Mouse (Mus musculus) embryonic facial prominence, embryonic 10.5 days (tissue): ENCODE data around the gene Gsx1. TPM values are rescaled to one million over a fixed set of nuclear protein-coding genes. Genes with fewer than 3 reads are reported as not detected.
A peak's percentile ranks its signal among the peaks of the same experiment; 100 is the strongest.

Source experiments
- DNase-seq: peaks from one replicate; pipeline ENCODE4 v3.0.0-alpha.2; 2017; ENCODE audit warnings: low spot score
- H3K27ac ChIP-seq: fragments of 300-500 bp; sonication (generic); replicated peaks from 2 replicates; pipeline ENCODE4 v1.5.1; 2016; ENCODE audit warnings: mild to moderate bottlenecking
- H3K27me3 ChIP-seq: fragments of 300-500 bp; sonication (generic); replicated peaks from 2 replicates; pipeline ENCODE4 v1.6.1; 2016; ENCODE audit warnings: low read depth, mild to moderate bottlenecking; ENCODE audit not compliant: poor library complexity, severe bottlenecking
- H3K36me3 ChIP-seq: fragments of 300-500 bp; sonication (generic); replicated peaks from 2 replicates; pipeline ENCODE4 v1.6.1; 2016; ENCODE audit warnings: mild to moderate bottlenecking, moderate library complexity
- H3K4me1 ChIP-seq: fragments of 300-500 bp; sonication (generic); 2 replicates; pipeline ENCODE4 v1.6.1; 2016
- H3K4me3 ChIP-seq: fragments of 300-500 bp; sonication (generic); 2 replicates; pipeline ENCODE4 v1.5.1; 2016; ENCODE audit warnings: mild to moderate bottlenecking, moderate library complexity
- H3K9me3 ChIP-seq: fragments of 300-500 bp; sonication (generic); 2 replicates; pipeline ENCODE4 v1.6.1; 2016; ENCODE audit warnings: mild to moderate bottlenecking
- WGBS: fragments of 180-500 bp; shearing (Covaris S2); methylation state at CpG from one replicate; pipeline ENCODE4 v1.1.7; 2016; 5-methylcytosine and 5-hydroxymethylcytosine counted together
- polyA plus RNA-seq: library from polyadenylated mRNA; unstranded; fragments of >200 nt; fragmentation: Nextera tagmentation; extraction: Ambion mirVana; gene quantifications from 2 replicates; pipeline ENCODE4 v1.2.1, GENCODE M21; 2016

The Gsx1 gene
- 0.80 and 2.0 TPM in 2 replicates for polyA plus RNA-seq

DNA sequence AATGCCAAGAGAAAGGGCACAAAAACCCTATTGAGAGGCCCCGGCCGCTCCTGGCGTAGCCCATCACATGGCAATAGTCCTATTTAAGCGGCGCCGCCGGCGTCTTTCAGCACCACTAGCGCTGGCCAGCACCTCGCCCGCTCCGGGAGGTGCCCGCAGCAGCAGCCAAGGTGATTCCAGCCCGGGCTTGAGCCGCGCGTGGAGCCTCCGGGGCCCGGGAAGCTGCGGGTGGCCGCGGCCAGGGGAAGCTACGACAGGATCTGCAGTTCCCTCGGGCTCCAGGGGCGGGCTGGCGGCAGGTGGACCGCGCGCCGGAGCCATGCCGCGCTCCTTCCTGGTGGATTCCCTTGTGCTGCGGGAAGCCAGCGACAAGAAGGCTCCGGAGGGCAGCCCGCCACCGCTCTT is at the start of gene Gsx1:
Gene Gsx1, plus strand, starts transcription at position 126 of the 405 bp plus-strand sequence.
- Histone ChIP-seq H3K4me3 (peak within 1 kb of the TSS; percentile 48), H3K27me3 (peaks cover 100% of the 10 kb centered on the region), H3K36me3 (no peaks in the 10 kb centered on the region), H3K9me3 (peaks cover 1% of the 10 kb centered on the region; the same call in 1 of the 2 replicates), H3K27ac (no peak within 1 kb of the TSS), H3K4me1 (peaks cover 27% of the 10 kb centered on the region)
- peak; percentile 86 for DNase-seq
- WGBS, result under 1% methylated on average over 37 of the region's 37 CpGs

DNA sequence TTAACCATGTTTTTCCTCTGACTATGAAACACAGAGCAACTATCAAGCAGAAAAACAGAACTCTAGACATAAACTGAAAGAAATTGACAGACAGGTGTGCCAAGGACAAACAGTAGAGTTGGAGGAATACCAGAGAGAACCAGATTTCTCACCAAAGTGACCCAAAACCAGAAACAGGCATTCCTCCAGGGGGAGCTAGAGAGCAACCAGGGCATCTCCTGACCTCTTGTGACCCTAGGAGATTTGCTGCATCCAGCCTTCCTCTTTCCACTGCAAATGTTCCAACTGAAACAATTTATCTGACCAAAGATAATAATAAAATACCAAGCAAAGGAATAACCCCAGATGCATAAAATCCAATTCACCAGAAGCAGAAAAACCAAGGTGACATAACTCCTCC is 41.2 kb upstream of the Gsx1 start:
- no peak for DNase-seq
- Histone ChIP-seq H3K27ac (no peak overlapping the region), H3K9me3 (peaks cover 2% of the 10 kb centered on the region; the same call in 1 of the 2 replicates), H3K27me3 (peaks cover 24% of the 10 kb centered on the region), H3K4me3 (no peak overlapping the region), H3K4me1 (no peaks in the 10 kb centered on the region), H3K36me3 (no peaks in the 10 kb centered on the region)

DNA sequence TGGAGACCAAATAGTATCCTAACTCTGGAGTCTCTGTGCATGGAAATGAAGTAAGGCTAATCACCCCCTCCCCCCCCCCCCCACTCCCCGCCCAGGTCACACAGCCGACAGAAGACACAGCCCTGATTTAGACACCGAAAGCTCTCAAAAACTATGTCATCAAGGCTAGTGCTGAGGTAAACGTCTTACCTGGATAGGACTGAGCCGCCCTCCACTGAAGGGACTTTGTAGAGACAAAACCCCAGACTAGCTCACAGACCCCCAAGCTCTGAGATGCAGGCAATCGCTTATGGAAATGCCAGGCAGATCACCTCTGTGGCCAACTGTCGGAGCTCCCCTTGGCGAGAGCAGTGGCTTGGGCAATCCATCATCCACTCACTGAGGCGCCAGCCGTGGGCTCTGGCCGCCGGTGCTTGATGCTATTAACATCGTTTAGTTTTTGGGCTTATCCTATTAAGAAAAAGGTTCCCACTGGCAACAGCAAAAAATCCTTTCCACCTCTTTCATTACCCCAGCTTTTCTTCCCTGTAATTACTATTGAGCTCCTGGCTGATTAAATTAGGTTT is 33.6 kb upstream of the Gsx1 start:
- Histone ChIP-seq H3K36me3 (no peaks in the 10 kb centered on the region), H3K27ac (peak overlapping the region; percentile 14; the same call in 1 of the 2 replicates), H3K27me3 (peaks cover 90% of the 10 kb centered on the region), H3K4me3 (peak overlapping the region; percentile 25; the same call in 1 of the 2 replicates), H3K4me1 (peaks cover 24% of the 10 kb centered on the region), H3K9me3 (no peaks in the 10 kb centered on the region)
- 9% methylated on average over 13 of the region's 13 CpGs for WGBS
- peak; percentile 23 for DNase-seq

DNA sequence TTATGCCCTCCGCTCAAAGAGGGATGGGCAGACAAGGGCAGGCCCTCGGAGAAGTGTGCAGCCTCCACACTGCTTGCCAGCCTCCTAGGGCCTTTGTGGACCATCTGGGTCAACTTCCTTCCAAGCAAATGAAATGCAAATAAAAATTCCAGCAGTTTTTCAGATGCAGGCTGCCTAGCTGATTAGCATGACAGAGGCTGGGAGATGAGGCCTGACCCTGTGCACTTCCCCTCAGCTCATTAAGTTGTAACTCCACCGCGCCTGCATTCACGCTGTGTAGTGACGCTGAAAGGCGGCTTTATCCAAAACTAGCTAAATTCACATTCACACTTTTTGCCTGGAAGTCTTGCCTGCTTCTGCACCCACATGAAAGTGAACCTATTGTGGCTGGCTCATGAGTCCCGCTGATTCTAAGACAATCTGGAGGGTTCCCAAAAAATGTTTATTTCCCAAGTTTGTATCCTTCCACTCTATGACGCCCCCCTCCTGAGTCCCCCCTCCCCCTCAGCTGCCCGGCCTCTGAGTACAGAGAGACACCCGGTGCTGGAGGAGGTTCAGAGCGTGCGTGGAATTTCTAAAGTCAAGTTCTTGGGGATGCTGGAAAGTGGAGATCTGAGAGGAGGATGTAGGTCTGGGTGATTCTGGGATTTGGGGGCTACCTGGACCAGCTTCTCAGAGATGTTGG is 32.9 kb upstream of the Gsx1 start:
- Histone ChIP-seq H3K36me3 (no peaks in the 10 kb centered on the region), H3K9me3 (no peaks in the 10 kb centered on the region), H3K4me3 (peak overlapping the region; percentile 25; the same call in 1 of the 2 replicates), H3K27me3 (peaks cover 91% of the 10 kb centered on the region), H3K27ac (peak overlapping the region; percentile 14; the same call in 1 of the 2 replicates), H3K4me1 (peaks cover 24% of the 10 kb centered on the region)
- DNase-seq, result peak; percentile 39
- 4% methylated on average over 13 of the region's 13 CpGs for WGBS

DNA sequence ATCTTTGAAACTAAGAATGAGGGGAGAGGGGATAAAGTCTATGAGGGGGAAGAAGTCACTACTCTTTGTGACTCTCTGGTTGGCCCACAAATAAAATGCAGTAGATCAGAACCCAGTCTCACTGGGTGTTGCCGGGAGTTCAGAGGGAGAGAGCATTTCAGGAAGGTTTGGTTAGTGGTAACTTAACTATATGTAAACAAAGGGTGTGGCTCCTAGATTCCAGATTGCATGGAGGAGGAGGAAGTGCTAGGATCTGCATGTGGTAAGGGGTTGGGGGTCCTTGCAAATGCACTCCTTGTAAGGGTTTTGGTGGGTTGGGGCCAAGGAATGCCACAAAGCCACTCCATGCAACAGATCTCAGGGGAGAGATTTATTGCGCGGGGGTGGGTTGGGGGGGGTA is 32.1 kb upstream of the Gsx1 start:
- Histone ChIP-seq H3K9me3 (no peaks in the 10 kb centered on the region), H3K4me1 (peaks cover 24% of the 10 kb centered on the region), H3K36me3 (no peaks in the 10 kb centered on the region), H3K27me3 (peaks cover 91% of the 10 kb centered on the region), H3K4me3 (no peak overlapping the region), H3K27ac (no peak overlapping the region)
- 40% methylated on average over 3 of the region's 3 CpGs for WGBS
- no peak for DNase-seq

DNA sequence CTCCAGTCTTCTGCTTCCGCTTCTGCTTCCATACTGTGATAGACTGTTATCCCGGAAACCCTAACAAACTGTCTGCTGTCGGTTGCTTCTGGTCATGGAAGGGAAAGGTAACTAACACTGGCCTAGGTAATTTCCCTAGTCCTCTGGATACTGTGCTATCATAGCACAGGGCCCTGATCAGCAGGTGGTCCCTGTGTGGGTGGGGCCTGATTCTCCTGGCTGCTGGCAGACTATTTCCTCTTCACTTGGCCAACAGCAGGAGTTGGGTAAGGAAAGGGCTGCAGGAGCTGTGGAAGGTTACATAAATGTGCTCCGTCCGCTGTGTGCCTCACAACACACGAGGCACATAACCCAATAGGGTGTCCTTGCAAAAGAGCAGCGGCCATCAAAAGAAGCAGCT is 31.1 kb upstream of the Gsx1 start:
- no peak overlapping the region for H3K27ac ChIP-seq
- H3K4me1 ChIP-seq, result peaks cover 24% of the 10 kb centered on the region
- no peak for DNase-seq
- H3K36me3 ChIP-seq, result no peaks in the 10 kb centered on the region
- no peaks in the 10 kb centered on the region for H3K9me3 ChIP-seq
- no peak overlapping the region for H3K4me3 ChIP-seq
- WGBS, result 77% methylated on average over 7 of the region's 7 CpGs
- peaks cover 80% of the 10 kb centered on the region for H3K27me3 ChIP-seq

DNA sequence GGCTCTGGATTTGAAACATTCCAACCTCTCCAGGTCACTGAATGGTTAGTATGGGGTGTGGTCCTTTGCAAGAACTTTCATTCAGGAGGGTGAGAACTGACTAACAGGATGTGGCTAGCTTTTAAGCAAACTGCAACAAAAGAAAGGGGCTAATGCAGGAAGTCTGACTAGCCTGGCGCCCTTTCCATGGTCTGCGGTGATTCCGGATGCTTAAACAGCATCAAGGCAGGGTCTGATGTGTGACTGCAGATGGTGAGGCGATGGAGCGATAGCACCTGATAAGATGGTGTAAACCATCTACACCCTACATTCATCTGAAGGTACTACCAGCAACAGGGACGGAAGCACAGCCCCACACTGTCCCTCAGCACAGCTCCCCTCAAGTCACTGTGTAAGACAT is 29.2 kb upstream of the Gsx1 start:
- Histone ChIP-seq H3K9me3 (no peaks in the 10 kb centered on the region), H3K27ac (no peak overlapping the region), H3K4me1 (peaks cover 24% of the 10 kb centered on the region), H3K4me3 (no peak overlapping the region), H3K27me3 (peaks cover 61% of the 10 kb centered on the region), H3K36me3 (no peaks in the 10 kb centered on the region)
- no peak for DNase-seq
- 88% methylated on average over 6 of the region's 6 CpGs for WGBS

DNA sequence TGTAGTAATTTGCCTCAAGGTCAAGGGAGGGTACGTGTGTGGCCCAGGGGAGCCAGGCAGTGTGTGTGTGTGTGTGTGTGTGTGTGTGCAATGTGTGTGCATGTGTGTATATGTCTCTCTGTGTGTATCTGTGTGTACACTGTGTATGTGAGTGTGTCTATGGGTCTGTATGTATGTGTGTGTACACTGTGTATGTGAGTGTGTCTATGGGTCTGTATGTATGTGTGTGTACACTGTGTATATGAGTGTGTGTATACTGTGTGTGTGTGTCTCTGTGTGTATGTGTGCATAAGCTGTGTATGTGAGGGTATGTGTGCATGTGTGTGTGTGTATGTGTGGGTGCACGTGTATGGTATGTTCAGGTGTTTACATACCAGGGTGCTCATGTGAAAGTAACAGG is 28.7 kb upstream of the Gsx1 start:
- no peaks in the 10 kb centered on the region for H3K9me3 ChIP-seq
- H3K27me3 ChIP-seq, result peaks cover 57% of the 10 kb centered on the region
- no peak overlapping the region for H3K27ac ChIP-seq
- no peaks in the 10 kb centered on the region for H3K36me3 ChIP-seq
- no peak overlapping the region for H3K4me3 ChIP-seq
- WGBS, result 83% methylated on average over 2 of the region's 2 CpGs
- no peak for DNase-seq
- peaks cover 19% of the 10 kb centered on the region for H3K4me1 ChIP-seq

DNA sequence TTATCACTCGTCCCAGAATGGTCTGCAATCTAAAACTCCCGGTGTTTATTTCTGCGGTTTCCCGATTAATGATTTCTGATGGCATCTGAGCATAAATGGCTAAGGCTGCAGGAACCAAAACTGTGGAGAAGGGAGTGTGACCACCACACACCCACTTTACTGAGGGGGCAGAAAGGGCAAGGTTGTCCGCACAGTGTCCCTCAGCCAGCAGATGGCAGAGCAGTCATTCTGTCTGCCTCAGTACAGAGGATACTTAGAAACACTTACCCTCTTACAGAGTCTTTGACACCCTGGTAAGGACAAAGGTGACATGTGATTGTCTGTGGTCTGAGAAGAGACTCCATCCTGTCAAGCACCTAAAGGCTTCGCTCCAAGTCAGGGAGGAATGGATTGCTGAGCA is 23.4 kb upstream of the Gsx1 start:
- H3K27me3 ChIP-seq, result peaks cover 14% of the 10 kb centered on the region; the same call in 1 of the 2 replicates
- 79% methylated on average over 6 of the region's 6 CpGs for WGBS

DNA sequence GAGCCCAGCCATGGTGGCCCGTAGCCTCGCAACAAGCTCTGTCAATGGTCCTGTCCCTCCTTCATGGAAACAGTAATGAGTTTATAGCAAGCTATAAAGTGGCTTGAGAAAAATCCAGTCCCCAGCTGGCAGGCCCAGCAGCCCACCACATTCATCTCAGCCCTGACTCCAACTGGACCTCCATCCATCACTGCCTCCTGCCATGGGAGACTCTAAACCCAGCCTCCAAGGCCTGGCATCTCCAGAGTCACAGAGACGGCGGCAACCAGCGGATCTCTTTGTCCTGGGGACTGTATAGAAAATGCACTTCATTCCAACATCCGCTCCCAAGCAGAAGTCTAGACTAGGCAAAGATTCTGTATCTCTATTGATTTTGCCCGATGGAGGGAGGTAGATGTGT is 18.4 kb upstream of the Gsx1 start:
- Histone ChIP-seq H3K4me1 (no peaks in the 10 kb centered on the region), H3K36me3 (no peaks in the 10 kb centered on the region), H3K9me3 (no peaks in the 10 kb centered on the region), H3K27me3 (peaks cover 7% of the 10 kb centered on the region), H3K4me3 (no peak overlapping the region), H3K27ac (no peak overlapping the region)
- WGBS, result 86% methylated on average over 7 of the region's 7 CpGs
- no peak for DNase-seq

More for the DNA sequence above, 23.4 kb upstream of the Gsx1 start:
- H3K27ac ChIP-seq, result no peak overlapping the region
- H3K4me3 ChIP-seq, result no peak overlapping the region
- no peak for DNase-seq
- H3K36me3 ChIP-seq, result no peaks in the 10 kb centered on the region
- no peaks in the 10 kb centered on the region for H3K4me1 ChIP-seq
- no peaks in the 10 kb centered on the region for H3K9me3 ChIP-seq

DNA sequence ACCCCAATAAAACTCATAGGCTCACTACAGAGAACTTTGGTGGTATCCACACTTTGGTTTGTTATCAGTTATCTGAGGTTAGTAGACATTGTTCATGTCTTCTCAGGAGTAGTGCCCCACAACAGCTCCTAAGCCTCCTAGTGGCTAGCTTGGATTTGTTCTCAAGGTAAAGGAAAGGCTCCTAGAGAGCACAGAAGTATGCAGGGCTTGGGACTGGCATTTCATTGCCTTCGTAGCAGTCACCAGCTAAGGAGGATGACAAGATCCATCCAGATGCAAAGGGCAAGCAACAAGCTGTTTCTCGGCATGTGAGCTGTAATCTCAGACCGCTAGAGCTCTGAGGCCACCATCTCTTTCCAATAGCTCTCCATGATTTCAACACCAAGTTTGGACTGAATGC is 14.4 kb upstream of the Gsx1 start:
- no peaks in the 10 kb centered on the region for H3K4me1 ChIP-seq
- H3K27me3 ChIP-seq, result peaks cover 8% of the 10 kb centered on the region
- H3K36me3 ChIP-seq, result no peaks in the 10 kb centered on the region
- no peak overlapping the region for H3K27ac ChIP-seq
- no peaks in the 10 kb centered on the region for H3K9me3 ChIP-seq
- H3K4me3 ChIP-seq, result no peak overlapping the region
- DNase-seq, result no peak
- 85% methylated on average over 3 of the region's 3 CpGs for WGBS

DNA sequence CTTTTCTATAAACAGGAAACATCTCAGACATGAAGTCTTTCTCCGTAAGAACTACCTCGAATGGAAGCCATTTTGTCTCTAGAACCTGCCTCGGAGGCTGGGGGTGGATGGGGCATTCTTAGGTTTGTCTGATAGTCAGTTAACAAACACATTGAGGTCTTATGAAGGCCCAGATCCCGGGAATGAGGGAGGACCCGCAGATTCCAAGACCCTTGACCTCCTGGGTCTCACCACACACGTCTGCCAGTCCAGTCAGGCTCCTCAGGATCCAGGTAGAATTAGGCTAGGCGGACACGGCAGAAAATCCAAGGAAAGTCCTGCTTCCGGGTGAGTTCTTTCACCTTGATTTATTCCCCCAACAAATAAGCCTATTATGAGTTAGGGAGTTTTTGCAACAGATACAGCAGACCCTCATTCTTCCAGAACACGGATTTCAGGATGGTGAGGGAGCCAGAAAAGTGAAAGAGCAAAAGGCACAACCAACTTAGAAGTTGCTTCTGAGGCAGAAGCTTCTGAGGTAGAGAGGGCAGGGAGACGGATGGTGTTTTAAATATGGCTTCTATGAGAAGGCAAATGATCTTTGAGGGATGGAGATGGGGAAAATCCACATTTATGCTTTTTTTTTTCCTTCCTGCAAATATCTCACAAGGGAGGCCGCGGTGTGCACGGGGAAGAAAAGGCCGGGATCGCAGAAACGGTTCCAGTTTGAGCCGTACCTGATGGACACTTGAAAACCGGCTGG is 3.2 kb upstream of the Gsx1 start:
- peak overlapping the region; percentile 46 for H3K4me3 ChIP-seq
- H3K27me3 ChIP-seq, result peaks cover 92% of the 10 kb centered on the region
- H3K4me1 ChIP-seq, result peaks cover 27% of the 10 kb centered on the region
- no peak overlapping the region for H3K27ac ChIP-seq
- DNase-seq, result peak; percentile 24
- H3K9me3 ChIP-seq, result peaks cover 8% of the 10 kb centered on the region; the same call in 1 of the 2 replicates
- no peaks in the 10 kb centered on the region for H3K36me3 ChIP-seq
- WGBS, result 7% methylated on average over 18 of the region's 19 CpGs
